Mouse (Mus musculus) retina, postnatal 1 day (tissue): ENCODE data around the gene Tnni1.

ENCODE experiments used
- DNase-seq: peaks from one replicate; pipeline ENCODE4 v3.0.0-alpha.2; 2012

Gene Tnni1

DNA sequence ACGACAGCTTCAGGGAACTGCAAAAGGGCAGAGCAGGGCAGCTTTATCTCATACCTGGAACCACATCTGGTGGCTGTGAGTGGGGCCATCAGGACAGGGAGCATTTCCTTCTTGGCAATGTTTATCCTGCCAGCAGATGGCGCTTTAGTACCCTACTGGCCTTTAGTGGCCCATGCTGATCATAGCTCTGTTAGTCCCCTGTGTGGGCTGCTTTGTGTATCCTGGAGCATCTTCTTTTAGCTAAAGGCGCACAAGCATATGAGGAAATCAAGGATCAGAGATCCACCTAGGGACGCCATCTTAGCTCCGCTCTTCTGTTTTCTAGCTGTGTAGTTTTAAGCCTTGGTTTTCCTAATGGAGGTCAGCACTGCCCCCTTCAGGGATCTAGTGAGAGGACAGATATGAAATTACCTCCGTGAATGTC, 67.9 kb downstream of the Tnni1 start:
- DNase-seq = peak; percentile 77

- DNase-seq = no peak
Observed at GRCm38 (mm10) chr1:135847611-135848351, 68.5 kb downstream of the Tnni1 start.

DNA sequence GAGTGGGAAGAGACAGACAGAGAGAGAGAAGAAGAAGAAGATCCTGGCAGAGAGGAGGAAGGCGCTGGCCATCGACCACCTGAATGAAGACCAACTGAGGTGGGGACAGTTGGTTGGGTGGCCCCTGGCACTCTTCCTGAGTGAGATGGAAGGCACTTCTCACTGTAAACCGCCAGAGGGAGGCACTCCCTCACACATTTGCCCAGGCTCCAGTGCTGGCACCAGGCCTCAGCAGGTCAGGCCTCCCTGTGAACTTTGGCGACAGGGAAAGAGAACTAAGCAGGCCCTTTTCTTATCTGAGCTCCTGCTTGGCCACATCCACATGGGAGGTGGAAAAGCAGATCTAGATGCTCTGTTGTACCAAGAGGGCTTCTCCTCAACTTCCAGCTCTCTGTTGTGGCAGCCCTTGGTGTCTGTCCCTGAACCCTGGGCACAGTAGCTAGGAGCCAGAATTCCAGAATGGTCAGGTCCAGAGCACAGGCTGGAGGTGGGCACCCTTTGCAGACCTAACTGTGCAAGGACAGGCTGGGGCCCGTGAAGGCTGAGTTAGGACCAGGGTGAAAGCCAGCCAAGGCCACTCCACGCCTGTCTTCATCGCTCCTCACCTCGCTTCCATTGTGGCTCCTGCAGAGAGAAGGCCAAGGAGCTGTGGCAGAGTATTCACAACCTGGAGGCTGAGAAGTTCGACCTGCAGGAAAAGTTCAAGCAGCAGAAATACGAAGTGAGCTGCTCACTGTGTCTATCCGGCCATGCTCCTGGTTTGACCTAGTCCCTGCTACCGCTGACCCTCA, 71.7 kb downstream of the Tnni1 start:
- peak; percentile 68 for DNase-seq

DNA sequence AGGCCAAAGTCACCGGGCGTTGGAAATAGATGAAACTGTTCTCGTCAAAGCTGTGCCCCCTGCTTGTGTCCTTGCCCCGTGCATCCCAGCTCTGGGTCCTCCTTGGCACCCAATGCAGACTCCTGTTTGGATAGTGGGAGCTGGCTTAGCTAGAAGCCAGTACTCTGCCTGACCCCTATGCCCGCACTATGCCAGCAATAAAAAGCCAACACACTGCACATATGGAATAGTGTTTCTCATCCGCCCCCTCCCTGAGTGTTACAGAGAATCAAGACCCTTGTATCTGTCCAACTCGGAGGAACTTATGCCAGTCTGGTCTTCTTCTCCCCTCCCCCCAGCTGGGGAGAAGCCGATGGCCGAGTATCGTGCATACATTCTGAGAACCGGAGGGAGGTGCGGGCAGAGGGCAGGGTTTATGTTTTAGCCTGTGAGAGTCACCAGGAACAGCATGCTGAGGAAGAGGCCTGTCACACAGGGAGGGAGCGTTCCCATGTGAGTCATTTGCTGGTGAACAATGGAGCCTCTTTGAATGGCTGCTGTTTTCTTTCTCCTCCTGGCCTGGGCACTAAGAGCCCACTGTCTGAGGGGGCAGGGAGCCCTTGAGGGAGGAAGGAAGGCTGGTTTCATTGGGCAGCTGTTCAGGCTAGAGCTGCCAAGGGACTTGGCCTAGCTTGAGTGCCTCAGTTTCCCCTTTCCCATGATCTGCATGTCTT, 73.0 kb downstream of the Tnni1 start:
- DNase-seq = peak; percentile 69

DNA sequence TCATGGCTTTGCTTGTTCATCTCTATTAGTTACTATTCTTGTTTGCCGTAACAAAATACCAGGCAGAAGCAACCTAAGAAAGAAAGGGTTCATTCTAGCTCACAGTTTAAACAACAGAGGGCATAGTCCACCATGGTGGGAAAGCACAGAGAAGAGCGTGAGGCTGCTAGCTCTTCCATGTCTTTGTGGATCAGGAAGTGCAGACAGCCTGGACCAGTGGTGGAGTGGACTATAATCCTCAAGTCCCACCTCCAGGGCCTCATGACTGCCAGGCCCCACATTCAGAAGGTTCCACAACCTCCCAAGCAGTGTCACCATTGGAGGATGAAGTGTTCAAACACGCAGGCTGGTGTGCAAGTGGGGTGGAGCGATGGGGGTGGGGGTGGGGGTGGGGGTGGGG, 74.0 kb downstream of the Tnni1 start:
- DNase-seq = no peak

- DNase-seq = no peak
Observed at GRCm38 (mm10) chr1:135854591-135855343, 75.5 kb downstream of the Tnni1 start.

- no peak for DNase-seq
Observed at GRCm38 (mm10) chr1:135855344-135855687, 76.1 kb downstream of the Tnni1 start.

DNA sequence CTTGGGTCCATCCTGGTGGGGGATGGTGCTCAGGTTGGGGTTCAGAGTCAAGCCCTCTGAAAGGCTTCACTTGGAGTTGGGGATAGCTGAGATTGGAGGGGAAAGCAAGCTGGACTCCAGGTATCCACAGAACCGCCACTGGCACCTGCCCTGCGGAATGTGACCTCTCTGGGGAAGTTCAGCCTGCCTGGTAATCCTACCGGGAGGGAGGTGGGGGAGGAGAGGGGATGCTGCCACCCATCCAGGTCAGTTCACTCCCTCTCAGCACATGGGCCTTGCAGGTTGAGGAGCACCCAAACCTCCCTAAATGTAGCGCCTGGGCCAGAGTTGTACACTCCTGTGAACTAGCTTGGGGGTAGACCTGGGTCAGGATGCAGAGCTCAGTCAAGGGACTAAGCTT, 76.8 kb downstream of the Tnni1 start:
- DNase-seq = no peak

- no peak for DNase-seq
Observed at GRCm38 (mm10) chr1:135857137-135857775, 78.0 kb downstream of the Tnni1 start.

DNA sequence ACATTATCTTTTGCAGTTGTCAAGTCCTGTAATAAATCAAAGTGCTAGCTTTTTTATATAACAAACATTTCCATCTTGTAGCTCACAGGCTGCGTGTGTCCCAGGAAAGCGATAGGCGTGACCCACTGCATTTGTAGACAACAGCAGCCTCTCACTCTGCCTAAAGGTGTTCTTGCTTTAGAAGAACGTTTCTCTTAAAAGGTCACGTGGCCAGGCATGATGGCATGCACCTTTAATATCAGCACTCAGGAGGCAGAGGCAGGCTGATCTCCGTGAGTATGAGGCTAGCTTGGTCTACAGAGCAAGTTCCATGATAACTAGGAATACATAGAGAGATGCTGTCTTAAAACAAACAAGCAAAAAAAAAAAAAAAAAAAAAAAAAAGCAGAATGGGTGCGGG, 79.3 kb downstream of the Tnni1 start:
- DNase-seq = no peak
